Mouse (Mus musculus): ENCODE measurements around the gene Mocs1. TPM values are rescaled to one million over a fixed set of nuclear protein-coding genes. Genes with fewer than 3 reads are reported as not detected.

The Mocs1 gene
- polyA plus RNA-seq, 1 experiment = 32.9 TPM

GRCm38 (mm10) chr17:49429471-49430129, 1.4 kb downstream of the Mocs1 start:
- TF ChIP-seq POLR2A (IDR thresholded peaks at IDR 0.05; ENCODE audit: control insufficient read depth, extremely low read depth, insufficient read depth, low read length, poor library complexity) (no peak), CTCF (IDR thresholded peaks at IDR 0.05; ENCODE audit: borderline replicate concordance, control insufficient read depth, extremely low read depth, insufficient read depth, low read length, poor library complexity) (no peak)
- H3K27me3 ChIP-seq (ENCODE audit: control insufficient read depth, insufficient read depth, low read length) = no peaks in the 10 kb centered on the region
- H3K27ac ChIP-seq (ENCODE audit: control insufficient read depth, insufficient read depth, low read length) = no peak overlapping the region
- no peak overlapping the region for H3K4me3 ChIP-seq (ENCODE audit: control insufficient read depth, insufficient read depth, low read length)
- no peak for DNase-seq
- WGBS = 90% methylated on average over 6 of the region's 6 CpGs
- H3K36me3 ChIP-seq (ENCODE audit: control insufficient read depth, insufficient read depth, low read length) = no peaks in the 10 kb centered on the region
- peaks cover 23% of the 10 kb centered on the region for H3K4me1 ChIP-seq (replicated peaks; ENCODE audit: control insufficient read depth, insufficient read depth, low read length)

- Histone ChIP-seq H3K4me1 (replicated peaks; ENCODE audit: control insufficient read depth, insufficient read depth, low read length) (peaks cover 23% of the 10 kb centered on the region), H3K36me3 (ENCODE audit: control insufficient read depth, insufficient read depth, low read length) (peaks cover 2% of the 10 kb centered on the region; the same call in 1 of the 2 replicates), H3K27me3 (ENCODE audit: control insufficient read depth, insufficient read depth, low read length) (no peaks in the 10 kb centered on the region), H3K4me3 (ENCODE audit: control insufficient read depth, insufficient read depth, low read length) (no peak overlapping the region), H3K27ac (ENCODE audit: control insufficient read depth, insufficient read depth, low read length) (no peak overlapping the region)
- WGBS = 91% methylated on average over 6 of the region's 6 CpGs
- no peak for DNase-seq
- TF ChIP-seq POLR2A (IDR thresholded peaks at IDR 0.05; ENCODE audit: control insufficient read depth, extremely low read depth, insufficient read depth, low read length, poor library complexity) (no peak), CTCF (IDR thresholded peaks at IDR 0.05; ENCODE audit: borderline replicate concordance, control insufficient read depth, extremely low read depth, insufficient read depth, low read length, poor library complexity) (no peak)
Measured at GRCm38 (mm10) chr17:49430136-49430535, 2.0 kb downstream of the Mocs1 start.

GRCm38 (mm10) chr17:49431176-49431575, 3.0 kb downstream of the Mocs1 start:
- WGBS = 94% methylated on average over 6 of the region's 6 CpGs
- Histone ChIP-seq H3K27me3 (ENCODE audit: control insufficient read depth, insufficient read depth, low read length) (no peaks in the 10 kb centered on the region), H3K4me3 (ENCODE audit: control insufficient read depth, insufficient read depth, low read length) (no peak overlapping the region), H3K36me3 (ENCODE audit: control insufficient read depth, insufficient read depth, low read length) (peaks cover 12% of the 10 kb centered on the region), H3K4me1 (replicated peaks; ENCODE audit: control insufficient read depth, insufficient read depth, low read length) (peaks cover 23% of the 10 kb centered on the region), H3K27ac (ENCODE audit: control insufficient read depth, insufficient read depth, low read length) (no peak overlapping the region)
- no peak for TF ChIP-seq POLR2A (IDR thresholded peaks at IDR 0.05; ENCODE audit: control insufficient read depth, extremely low read depth, insufficient read depth, low read length, poor library complexity)
- TF ChIP-seq CTCF (IDR thresholded peaks at IDR 0.05; ENCODE audit: borderline replicate concordance, control insufficient read depth, extremely low read depth, insufficient read depth, low read length, poor library complexity) = no peak
- no peak for DNase-seq

- DNase-seq = no peak
- H3K4me1 ChIP-seq (replicated peaks; ENCODE audit: control insufficient read depth, insufficient read depth, low read length) = peaks cover 23% of the 10 kb centered on the region
- no peak for TF ChIP-seq POLR2A (IDR thresholded peaks at IDR 0.05; ENCODE audit: control insufficient read depth, extremely low read depth, insufficient read depth, low read length, poor library complexity)
- no peak for TF ChIP-seq CTCF (IDR thresholded peaks at IDR 0.05; ENCODE audit: borderline replicate concordance, control insufficient read depth, extremely low read depth, insufficient read depth, low read length, poor library complexity)
Measured at GRCm38 (mm10) chr17:49432071-49432711, 4.0 kb downstream of the Mocs1 start.

GRCm38 (mm10) chr17:49433071-49433470, 4.9 kb downstream of the Mocs1 start:
- H3K27me3 ChIP-seq (ENCODE audit: control insufficient read depth, insufficient read depth, low read length) = no peaks in the 10 kb centered on the region
- H3K27ac ChIP-seq (ENCODE audit: control insufficient read depth, insufficient read depth, low read length) = no peak overlapping the region
- H3K4me1 ChIP-seq (replicated peaks; ENCODE audit: control insufficient read depth, insufficient read depth, low read length) = peaks cover 23% of the 10 kb centered on the region
- peaks cover 12% of the 10 kb centered on the region for H3K36me3 ChIP-seq (ENCODE audit: control insufficient read depth, insufficient read depth, low read length)
- DNase-seq = no peak
- WGBS = 97% methylated on average over 6 of the region's 6 CpGs
- no peak overlapping the region for H3K4me3 ChIP-seq (ENCODE audit: control insufficient read depth, insufficient read depth, low read length)
- TF ChIP-seq POLR2A (IDR thresholded peaks at IDR 0.05; ENCODE audit: control insufficient read depth, extremely low read depth, insufficient read depth, low read length, poor library complexity) (no peak), CTCF (IDR thresholded peaks at IDR 0.05; ENCODE audit: borderline replicate concordance, control insufficient read depth, extremely low read depth, insufficient read depth, low read length, poor library complexity) (no peak)

More at GRCm38 (mm10) chr17:49432071-49432711, 4.0 kb downstream of the Mocs1 start:
- H3K27ac ChIP-seq (ENCODE audit: control insufficient read depth, insufficient read depth, low read length) = no peak overlapping the region
- no peaks in the 10 kb centered on the region for H3K27me3 ChIP-seq (ENCODE audit: control insufficient read depth, insufficient read depth, low read length)
- H3K36me3 ChIP-seq (ENCODE audit: control insufficient read depth, insufficient read depth, low read length) = peaks cover 12% of the 10 kb centered on the region
- H3K4me3 ChIP-seq (ENCODE audit: control insufficient read depth, insufficient read depth, low read length) = no peak overlapping the region
- WGBS = 80% methylated on average over 4 of the region's 4 CpGs

- H3K27ac ChIP-seq (ENCODE audit: control insufficient read depth, insufficient read depth, low read length) = no peak overlapping the region
- H3K36me3 ChIP-seq (ENCODE audit: control insufficient read depth, insufficient read depth, low read length) = peaks cover 12% of the 10 kb centered on the region
- 94% methylated on average over 6 of the region's 6 CpGs for WGBS
Measured at GRCm38 (mm10) chr17:49434236-49434635, 6.1 kb downstream of the Mocs1 start.

More at GRCm38 (mm10) chr17:49434236-49434635, 6.1 kb downstream of the Mocs1 start:
- TF ChIP-seq CTCF (IDR thresholded peaks at IDR 0.05; ENCODE audit: borderline replicate concordance, control insufficient read depth, extremely low read depth, insufficient read depth, low read length, poor library complexity) (no peak), POLR2A (IDR thresholded peaks at IDR 0.05; ENCODE audit: control insufficient read depth, extremely low read depth, insufficient read depth, low read length, poor library complexity) (no peak)
- Histone ChIP-seq H3K4me1 (replicated peaks; ENCODE audit: control insufficient read depth, insufficient read depth, low read length) (peaks cover 16% of the 10 kb centered on the region), H3K27me3 (ENCODE audit: control insufficient read depth, insufficient read depth, low read length) (no peaks in the 10 kb centered on the region), H3K4me3 (ENCODE audit: control insufficient read depth, insufficient read depth, low read length) (no peak overlapping the region)
- no peak for DNase-seq
